Mouse (Mus musculus) embryonic stem cell, embryonic (primary cell): Measurements from ENCODE around the gene Olfr648.

ENCODE experiments used
- CTCF ChIA-PET, 4 experiments: fragments of 300-600 bp in 2 of 4; fragments of 350-600 bp in 2 of 4; sonication (Branson Sonifier 250); formaldehyde crosslinking; loops; one replicate each; lab custom pipeline; 2022; ENCODE audit warnings: inconsistent platforms in 2 of 4; lab: Charles Lee
- POLR2A ChIA-PET, 4 experiments: fragments of 300-600 bp in 2 of 4; fragments of 350-600 bp in 2 of 4; sonication (Branson Sonifier 250); formaldehyde crosslinking; loops; one replicate each; lab custom pipeline; 2022; ENCODE audit warnings: antibody characterized with exemption in 4 of 4, inconsistent platforms in 1 of 4; lab: Charles Lee

Gene Olfr648

GRCm38 (mm10) chr7:104183292-104183691 lies at the start of gene Olfr648:
Olfr648 (minus strand) TSS chr7:104183392.
- CTCF ChIA-PET: no interaction called here
- POLR2A ChIA-PET: interaction anchor here in 1 of 4 experiments (0.6 kb wide), 1 partner anchor 32 kb away, joined by 4 read pairs; no protein-coding TSS in a partner anchor

DNA sequence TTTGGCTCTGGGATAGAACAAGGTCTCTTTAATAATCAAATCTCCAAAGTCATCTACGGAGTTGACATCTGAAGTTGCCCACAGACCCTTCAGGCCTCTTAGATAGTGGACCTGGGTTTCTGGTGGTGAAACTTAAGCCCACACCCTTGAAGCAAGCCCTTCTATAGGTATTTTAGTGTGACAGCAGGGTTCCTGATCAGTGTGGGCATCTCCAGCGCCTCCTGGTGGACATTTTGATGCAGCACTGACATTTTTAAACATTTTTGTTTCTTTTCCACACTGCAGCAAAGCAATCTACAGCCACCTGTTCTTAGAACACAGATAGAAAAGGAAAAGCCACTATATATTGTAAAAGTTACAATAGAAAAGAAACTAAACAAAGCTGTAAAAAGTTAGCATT lies 48.0 kb upstream of the Olfr648 start:
- POLR2A ChIA-PET: interaction anchor here in 3 of 4 experiments (1.0 to 2.3 kb wide), 6 partner anchors 10 to 14 kb away, joined by 3 to 14 read pairs (median 8); partner anchors contain the start of genes Trim34a (in 1 of the 3) and Trim6 (in 1 of the 3)
- CTCF ChIA-PET: interaction anchor here in 2 of 4 experiments (1.0 to 1.8 kb wide), 4 partner anchors 10 to 26 kb away, joined by 3 to 4 read pairs (median 4); partner anchors contain the start of genes Trim34a (in 1 of the 2) and Trim6 (in 1 of the 2)

- CTCF ChIA-PET: interaction anchor here in 1 of 4 experiments (0.7 to 1.5 kb wide), 2 partner anchors 12 to 1432 kb away, joined by 3 read pairs; partner anchors contain the start of gene Dnhd1
These were observed 35.7 kb upstream of the Olfr648 start, which contains the start of gene Trim6 for GRCm38 (mm10) chr7:104218701-104219569. Trim6 (plus strand) TSS chr7:104218793.

DNA sequence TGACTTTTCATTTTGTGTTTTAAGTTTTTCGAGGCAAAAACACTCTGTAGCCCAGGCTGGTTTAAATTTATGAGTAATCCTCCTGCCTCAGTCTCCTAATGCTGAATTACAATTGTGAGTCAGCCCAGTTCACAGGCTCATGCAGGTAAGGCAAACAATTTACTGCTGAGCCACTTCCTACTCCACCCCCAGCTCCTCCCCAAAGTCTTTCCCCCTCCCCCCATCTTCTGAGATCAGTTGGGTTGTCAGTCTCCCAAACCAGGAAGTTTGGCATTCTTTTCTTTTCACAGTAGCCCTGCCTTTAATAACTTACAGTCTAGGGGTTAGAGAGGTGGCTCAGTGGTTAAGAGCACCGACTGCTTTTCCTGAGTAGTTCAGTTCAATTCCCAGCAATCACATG lies 34.7 kb upstream of the Olfr648 start:
- CTCF ChIA-PET: no interaction called here

More at GRCm38 (mm10) chr7:104218701-104219569, 35.7 kb upstream of the Olfr648 start, which contains the start of gene Trim6:
- POLR2A ChIA-PET: interaction anchor here (0.6 to 4.8 kb wide), 36 partner anchors 9 to 1592 kb away, joined by 3 to 31 read pairs (median 4); partner anchors contain the start of genes Trim34a (in 4 of the 4), Trim12c (in 2 of the 4), Dnhd1 (in 1 of the 4) and Fam160a2 (in 1 of the 4)

GRCm38 (mm10) chr7:104216011-104216535 lies 32.9 kb upstream of the Olfr648 start:
- ChIA-PET CTCF (no interaction called here), POLR2A (interaction anchor here in 2 of 4 experiments (0.6 to 5.5 kb wide), 4 partner anchors 10 to 33 kb away, joined by 3 to 29 read pairs (median 4); partner anchors contain the start of gene Olfr648 (in 1 of the 2))

More for the DNA sequence above, 34.7 kb upstream of the Olfr648 start:
- POLR2A ChIA-PET: interaction anchor here in 3 of 4 experiments (0.6 to 5.5 kb wide), 10 partner anchors 9 to 599 kb away, joined by 3 to 29 read pairs (median 4); partner anchors contain the start of genes Trim12c (in 1 of the 3) and Trim34a (in 1 of the 3)

GRCm38 (mm10) chr7:104206197-104206596 lies 23.0 kb upstream of the Olfr648 start:
- POLR2A ChIA-PET: interaction anchor here in 1 of 4 experiments (1.0 kb wide), 1 partner anchor 16 kb away, joined by 4 read pairs; no protein-coding TSS in a partner anchor
- CTCF ChIA-PET: interaction anchor here in 1 of 4 experiments (1.7 kb wide), 1 partner anchor 26 kb away, joined by 4 read pairs; no protein-coding TSS in a partner anchor

- CTCF ChIA-PET: no interaction called here
- POLR2A ChIA-PET: no interaction called here
These were observed 16.6 kb upstream of the Olfr648 start for GRCm38 (mm10) chr7:104199822-104200221.

GRCm38 (mm10) chr7:104195885-104196284 lies 12.7 kb upstream of the Olfr648 start, which contains the start of gene Olfr649:
Olfr649 (minus strand) TSS chr7:104195985.
- ChIA-PET CTCF (no interaction called here), POLR2A (interaction anchor here in 2 of 4 experiments (1.1 to 1.4 kb wide), 2 partner anchors 24 to 423 kb away, joined by 3 to 7 read pairs; no protein-coding TSS in a partner anchor)

GRCm38 (mm10) chr7:104191275-104191674 lies 8.1 kb upstream of the Olfr648 start:
- POLR2A ChIA-PET: interaction anchor here in 1 of 4 experiments (0.6 kb wide), 1 partner anchor 20 kb away, joined by 5 read pairs; no protein-coding TSS in a partner anchor
- CTCF ChIA-PET: interaction anchor here in 1 of 4 experiments (0.6 kb wide), 1 partner anchor 1418 kb away, joined by 4 read pairs; no protein-coding TSS in a partner anchor

DNA sequence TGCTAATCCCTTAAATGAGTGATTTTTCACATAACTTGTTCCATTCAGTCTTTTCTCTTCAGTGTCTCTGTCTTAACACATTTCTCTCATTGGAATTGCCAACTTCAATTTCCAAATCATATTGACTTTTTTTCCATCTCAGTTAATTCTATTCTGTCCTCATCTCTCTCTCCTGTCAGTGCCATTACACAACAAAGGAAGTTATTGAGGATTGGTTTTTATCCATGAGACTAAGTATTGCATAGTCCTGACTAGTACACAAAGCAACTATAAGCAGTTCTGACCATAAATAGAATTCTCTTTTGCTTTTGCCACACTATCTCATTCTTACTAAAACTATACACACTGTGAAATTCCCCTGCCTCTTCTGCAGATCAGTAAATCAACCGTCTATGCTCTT lies 4.1 kb downstream of the Olfr648 start:
- ChIA-PET CTCF (no interaction called here), POLR2A (no interaction called here)

- POLR2A ChIA-PET: interaction anchor here in 2 of 4 experiments (0.6 to 0.7 kb wide), 2 partner anchors 65 to 219 kb away, joined by 4 to 8 read pairs; no protein-coding TSS in a partner anchor
- CTCF ChIA-PET: no interaction called here
These were observed 4.7 kb downstream of the Olfr648 start for GRCm38 (mm10) chr7:104178422-104179054.

DNA sequence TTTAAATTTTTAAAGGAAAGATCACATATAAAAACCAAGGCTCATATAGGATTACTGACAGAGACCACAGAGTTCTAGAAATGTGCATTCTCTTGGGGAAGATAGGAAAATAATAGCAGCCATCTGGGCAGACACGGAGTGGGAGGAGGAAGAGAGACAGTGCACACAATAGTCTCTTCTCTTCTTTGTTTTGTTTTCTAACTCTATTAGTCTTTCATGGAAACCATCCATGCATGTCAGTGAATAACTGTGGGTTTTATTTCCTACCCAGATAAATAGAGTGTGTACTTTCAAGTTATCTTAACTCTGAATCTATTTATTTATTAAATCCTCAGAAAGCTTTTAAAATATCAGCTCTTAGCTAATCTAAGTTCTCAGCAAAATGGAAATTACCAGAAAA lies 8.1 kb downstream of the Olfr648 start:
- ChIA-PET CTCF (no interaction called here), POLR2A (no interaction called here)

- ChIA-PET POLR2A (no interaction called here), CTCF (no interaction called here)
These were observed 13.5 kb downstream of the Olfr648 start for GRCm38 (mm10) chr7:104169634-104170204.

- POLR2A ChIA-PET: no interaction called here
- CTCF ChIA-PET: no interaction called here
These were observed 16.1 kb downstream of the Olfr648 start for GRCm38 (mm10) chr7:104167105-104167504.

- ChIA-PET CTCF (no interaction called here), POLR2A (no interaction called here)
These were observed 32.7 kb downstream of the Olfr648 start, which contains the start of gene Ubqlnl for GRCm38 (mm10) chr7:104150456-104150855. Ubqlnl (minus strand) TSS chr7:104150556.

DNA sequence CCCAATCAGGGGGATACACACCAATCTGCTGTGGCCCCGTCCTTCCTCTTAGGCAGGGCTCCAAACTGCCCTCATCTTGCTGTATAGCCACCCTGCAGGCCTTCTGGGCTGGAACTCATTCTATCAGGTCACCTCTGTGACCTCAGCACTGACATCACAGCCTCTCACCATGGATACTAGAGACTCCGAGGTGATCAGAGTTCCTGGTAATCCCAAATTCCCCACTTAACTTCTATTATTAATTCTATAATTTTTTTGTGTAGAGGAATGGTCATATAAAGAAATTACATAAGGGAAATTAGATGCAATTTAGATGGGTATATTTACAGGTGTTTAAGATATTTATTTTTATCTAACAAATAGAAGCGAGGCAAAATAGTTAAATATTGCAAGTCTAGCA lies 40.0 kb downstream of the Olfr648 start, which contains the start of gene Ubqln3:
Gene Ubqln3 (minus strand): TSS at position 101 of the 400 bp plus-strand sequence.
- CTCF ChIA-PET: no interaction called here
- POLR2A ChIA-PET: no interaction called here

DNA sequence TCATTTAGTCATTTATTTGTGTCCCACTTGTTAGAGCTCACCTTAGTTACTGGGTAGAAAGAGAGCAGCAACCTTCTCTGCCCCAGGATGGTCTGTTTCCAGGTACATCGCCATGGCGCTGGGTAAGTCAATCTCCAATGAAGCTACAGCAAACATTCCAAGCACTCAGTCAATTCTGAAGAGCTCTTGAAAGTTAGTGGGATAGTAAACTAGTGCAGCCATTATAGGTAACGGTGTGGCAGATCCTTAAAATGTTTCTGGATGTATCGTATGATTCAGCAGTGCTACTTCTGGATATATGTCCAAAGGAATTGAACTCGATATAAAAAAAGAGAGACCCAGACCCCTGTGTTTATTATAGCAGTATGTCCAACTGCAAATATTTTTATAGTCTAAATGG lies 45.9 kb downstream of the Olfr648 start, which contains the start of gene Olfr643:
Gene Olfr643 (minus strand): TSS at position 101 of the 400 bp plus-strand sequence.
- ChIA-PET POLR2A (no interaction called here), CTCF (no interaction called here)

GRCm38 (mm10) chr7:104129726-104130125 lies 53.5 kb downstream of the Olfr648 start, which contains the start of gene Ubqln5:
Ubqln5 (minus strand) TSS chr7:104129826.
- CTCF ChIA-PET: no interaction called here
- POLR2A ChIA-PET: no interaction called here
